Mouse (Mus musculus) embryo, embryonic 11 days (tissue): ENCODE measurements around the gene Kremen2.
A peak's percentile ranks its signal among the peaks of the same experiment; 100 is the strongest.

Experiments used
- DNase-seq: peaks from one replicate; pipeline ENCODE4 v3.0.0-alpha.2; 2015

Kremen2 gene

DNA sequence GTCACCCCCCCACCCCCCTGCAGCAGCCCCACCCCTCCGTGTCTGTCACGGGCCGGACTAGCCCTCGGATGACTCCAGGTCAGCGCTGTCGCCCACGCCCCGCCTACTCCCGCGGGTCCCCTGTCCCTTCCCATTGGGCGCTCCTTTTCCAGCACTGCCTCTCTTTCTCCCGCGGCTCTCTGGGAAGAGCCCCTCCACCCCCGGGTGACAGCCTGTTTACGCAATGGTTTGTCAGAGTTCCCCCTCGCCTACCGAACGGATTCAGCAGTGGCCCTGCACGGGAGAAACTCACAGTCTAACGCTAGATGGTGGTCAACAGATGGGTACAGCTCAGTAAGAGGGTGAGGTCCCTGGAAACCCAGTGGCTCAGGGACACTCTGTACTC lies 18.9 kb downstream of the Kremen2 start:
- DNase-seq, result peak; percentile 87

DNA sequence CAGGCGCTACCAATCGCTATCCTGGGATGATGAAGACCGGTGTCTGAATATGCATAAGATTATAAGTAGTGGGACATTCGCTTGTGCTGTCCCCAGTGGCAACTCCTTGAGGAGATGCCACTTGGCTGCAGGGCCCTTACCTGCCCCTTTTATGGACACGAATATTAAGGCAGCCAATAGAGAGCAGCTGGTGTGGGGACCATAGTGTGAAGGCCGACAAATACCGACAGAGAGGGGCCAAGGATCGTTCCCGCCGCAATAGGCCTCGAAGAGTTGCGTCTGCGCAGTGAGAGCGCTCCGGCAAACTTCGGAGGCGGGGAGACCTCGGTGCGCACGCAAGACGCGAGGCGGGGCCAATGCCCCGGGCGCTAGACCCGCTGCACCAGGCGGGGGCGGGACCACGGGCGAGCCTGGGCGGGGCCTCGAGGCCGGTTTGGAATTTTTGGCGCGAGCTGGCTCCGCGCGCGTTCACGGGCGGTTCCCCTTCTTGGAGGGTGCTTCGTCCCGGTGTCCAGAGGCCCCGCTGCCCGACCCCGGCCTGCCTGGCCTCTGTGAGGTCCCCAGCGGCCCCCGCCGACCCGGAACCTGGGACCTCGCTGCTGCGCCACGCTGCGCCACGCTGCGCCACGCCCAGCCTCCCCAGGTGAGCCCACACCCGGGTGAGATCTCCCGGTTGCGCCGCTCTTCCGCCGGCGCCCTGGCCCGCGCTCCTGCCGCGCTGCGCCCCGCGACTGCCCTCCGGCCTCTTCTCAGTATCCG lies 19.5 kb downstream of the Kremen2 start, which contains the start of gene Pkmyt1:
Pkmyt1 (plus strand) TSS at position 338 of the 759 bp plus-strand sequence.
- peak; percentile 99 for DNase-seq

DNA sequence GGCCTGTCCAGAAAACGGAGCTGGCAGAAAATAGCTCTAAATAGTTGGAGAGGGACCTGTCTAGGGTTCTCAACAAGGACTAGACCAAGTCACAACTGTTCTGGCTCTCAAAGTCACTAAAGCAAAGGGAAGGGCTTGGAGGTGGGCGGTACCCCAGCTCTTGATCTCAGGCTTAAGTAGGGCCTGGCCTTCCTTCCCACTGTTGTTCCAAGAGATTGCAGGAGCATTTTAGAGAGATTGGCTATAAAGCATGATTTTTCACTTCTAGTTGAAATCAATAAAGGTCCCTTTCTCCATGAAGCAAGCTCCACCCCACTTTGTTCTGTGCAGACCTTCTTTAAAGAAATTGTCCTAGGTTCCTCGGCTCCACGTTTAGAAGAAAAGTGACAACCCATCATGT lies 20.2 kb downstream of the Kremen2 start:
- DNase-seq, result no peak

DNA sequence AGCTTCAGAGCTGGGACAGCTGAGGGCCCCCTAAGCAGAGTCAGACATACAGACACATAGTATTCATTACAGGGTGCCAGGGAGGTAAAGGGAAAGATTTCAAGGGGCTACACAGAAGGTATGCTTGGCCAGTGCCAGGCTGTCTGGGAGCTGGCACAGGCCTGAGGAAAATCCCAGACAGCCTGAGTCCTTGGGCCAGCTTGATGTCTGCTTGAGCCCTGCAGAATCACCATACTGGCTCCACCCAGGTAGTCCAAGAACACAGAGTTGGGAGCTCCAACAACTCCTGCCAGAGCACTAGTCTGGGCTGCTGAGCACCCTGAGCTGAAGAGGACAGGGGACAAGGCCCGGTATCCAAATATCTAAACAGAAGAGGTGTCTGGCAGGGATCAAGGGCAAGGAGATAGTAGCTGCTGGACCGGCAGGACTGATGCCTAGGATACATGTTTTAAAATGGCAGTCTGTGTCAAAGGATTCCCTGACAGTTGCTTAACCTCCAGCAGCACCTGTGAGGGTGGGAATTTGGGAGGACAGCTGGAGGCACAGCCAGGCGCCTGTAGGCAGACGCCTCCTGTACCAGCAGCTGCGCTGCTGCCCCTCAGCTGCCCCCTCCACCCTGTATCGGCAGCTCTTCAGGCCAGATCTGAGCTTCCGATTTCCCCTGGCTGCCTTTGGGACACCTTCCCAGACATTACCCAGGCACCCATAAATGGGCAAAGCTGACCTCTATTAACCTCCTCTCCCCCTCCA lies 23.1 kb downstream of the Kremen2 start, which contains the start of gene 1520401A03Rik:
1520401A03Rik (minus strand) TSS at position 408 of the 750 bp plus-strand sequence.
- DNase-seq, result no peak

DNA sequence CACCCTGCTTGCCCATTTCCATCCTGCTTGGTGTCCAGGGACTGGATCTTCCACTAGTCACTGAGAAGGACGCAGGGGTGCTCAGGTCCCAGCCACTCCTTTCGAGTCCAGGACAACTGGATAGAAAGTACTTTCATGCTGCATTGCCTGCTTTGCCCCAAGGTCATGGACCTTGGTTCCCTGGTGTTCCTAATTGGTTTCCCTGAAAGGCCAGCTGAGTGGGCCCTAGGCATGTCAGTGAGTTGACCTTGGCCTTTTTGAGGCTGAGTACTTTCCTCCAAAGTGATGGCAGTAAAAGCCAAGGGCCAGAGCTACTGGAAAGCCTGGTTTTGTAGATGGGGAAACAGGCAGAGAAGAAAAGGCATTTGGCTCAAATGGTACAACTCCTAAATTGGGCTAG lies 23.7 kb downstream of the Kremen2 start:
- no peak for DNase-seq

DNA sequence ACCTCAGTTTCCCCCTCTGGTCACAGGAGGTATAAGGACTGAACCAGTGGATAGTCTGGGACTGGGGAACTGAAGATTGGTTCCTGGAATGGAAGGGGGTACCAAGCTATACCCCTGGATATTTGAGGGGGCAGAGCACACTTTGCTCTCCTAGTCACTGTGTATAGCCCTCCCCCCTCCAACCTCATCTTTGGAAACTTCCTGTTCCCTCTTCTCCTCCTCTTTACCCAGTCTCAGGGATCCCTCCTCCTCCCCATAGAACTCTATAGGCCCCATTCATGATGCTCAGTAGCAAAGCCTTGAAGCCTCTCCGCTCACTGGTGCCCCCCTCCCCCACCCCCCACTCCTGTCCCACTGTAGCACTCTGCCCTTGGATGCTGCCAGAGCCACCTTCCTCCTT lies 26.2 kb downstream of the Kremen2 start:
- no peak for DNase-seq

DNA sequence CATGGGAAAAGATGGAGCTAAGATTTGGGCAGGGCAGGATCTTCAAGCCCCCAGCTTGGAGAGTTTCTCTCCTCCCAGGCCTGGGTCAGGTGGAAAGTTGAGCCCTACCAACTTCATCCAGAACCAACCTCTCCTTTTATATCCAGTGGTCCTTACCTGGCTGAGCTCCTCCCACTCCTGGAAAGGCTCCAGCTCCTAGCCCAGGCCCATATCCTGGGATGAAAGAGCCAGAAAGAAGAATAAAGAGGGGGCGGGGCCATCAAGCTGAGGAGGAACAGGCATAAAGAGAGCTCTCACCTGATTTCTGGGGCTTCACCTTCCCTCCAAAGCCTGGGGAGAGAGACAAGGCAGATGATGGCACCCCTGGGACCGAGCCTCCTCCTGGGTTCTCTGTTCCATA lies 28.6 kb downstream of the Kremen2 start:
- no peak for DNase-seq

DNA sequence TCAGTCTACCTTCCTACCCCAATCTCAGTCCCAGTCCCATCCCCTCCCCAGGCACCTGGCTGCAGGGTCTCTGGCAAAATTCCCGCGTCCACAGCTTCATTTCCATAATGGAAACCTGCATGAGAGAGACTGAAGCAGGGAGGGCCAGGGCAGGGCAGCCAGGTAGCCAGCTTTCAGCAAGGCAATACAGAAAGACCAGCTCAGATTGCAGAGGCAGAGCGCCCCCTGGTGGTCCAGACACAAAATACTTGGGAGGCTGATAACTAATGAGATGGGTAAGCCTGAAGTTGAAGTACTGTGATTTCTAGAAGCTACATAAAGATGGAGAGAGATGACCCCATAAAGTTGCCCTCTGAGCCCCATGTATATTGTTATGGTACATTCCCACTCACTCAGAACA lies 39.4 kb downstream of the Kremen2 start:
- DNase-seq, result peak; percentile 81

DNA sequence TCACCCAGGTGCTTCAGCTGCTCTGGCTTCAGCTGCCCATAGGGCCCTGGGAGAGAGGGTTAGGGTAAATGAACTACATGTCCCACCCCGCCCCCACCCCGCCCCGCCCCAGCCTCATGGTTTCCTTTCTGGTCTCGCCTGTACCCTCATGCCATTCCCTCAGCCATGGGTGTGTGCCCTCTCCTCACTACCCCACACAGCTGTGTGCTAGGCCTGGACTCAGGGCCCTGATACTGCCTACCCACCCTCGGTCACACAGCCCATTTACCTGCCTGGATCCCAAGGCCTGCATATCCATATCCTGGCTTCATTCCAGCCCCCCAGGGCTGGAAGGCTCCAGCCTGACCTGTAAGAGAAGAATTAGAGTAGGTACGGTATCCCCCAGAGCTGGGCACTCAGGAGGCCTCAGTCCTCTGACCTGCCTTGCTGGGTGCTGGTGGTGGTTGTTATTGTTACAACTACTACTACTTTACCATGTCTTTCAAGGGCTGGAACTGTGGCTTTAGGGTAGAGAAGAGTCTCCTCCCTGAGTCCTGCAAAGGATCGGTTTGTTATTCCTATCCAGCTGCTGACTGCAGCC lies 40.0 kb downstream of the Kremen2 start:
- DNase-seq, result no peak

DNA sequence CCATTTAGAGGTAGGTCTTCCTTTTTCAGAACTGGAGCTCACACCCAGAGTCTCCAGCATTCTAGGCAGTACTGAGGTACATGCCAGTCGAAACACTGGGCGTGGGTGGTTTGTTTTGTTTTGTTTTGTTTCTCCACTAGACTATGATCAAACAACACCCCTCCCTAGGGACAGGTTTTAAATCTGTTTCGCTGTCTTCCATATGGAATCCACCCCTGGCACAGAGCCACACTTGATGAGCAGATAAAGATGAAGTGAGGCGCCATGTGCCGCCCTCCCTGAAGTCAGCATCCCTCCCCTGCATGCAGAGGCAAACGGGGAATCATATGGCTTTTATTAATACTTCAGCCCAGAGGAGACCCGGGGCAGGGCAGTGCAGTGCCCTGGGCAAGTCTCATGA lies 40.9 kb downstream of the Kremen2 start:
- peak; percentile 10 for DNase-seq

DNA sequence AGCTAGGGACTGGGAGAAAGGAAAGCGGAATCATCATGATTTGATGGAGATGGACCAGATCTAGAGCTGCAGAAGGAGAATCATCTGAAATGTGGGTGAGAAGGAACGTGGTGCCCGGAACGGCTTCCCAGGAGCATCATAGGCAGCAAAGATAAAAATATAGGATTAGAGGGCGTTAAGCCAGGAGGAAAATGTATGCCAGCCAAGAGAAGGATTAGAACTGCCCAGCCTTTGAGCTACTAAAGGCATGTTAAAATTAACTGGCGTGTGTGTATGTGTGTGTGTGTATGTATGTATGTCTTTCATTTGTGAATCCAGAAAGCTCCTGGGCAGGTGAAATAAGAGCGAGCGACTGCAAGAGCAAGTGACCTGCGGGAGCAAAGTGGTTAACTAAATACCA lies 42.3 kb downstream of the Kremen2 start:
- no peak for DNase-seq

DNA sequence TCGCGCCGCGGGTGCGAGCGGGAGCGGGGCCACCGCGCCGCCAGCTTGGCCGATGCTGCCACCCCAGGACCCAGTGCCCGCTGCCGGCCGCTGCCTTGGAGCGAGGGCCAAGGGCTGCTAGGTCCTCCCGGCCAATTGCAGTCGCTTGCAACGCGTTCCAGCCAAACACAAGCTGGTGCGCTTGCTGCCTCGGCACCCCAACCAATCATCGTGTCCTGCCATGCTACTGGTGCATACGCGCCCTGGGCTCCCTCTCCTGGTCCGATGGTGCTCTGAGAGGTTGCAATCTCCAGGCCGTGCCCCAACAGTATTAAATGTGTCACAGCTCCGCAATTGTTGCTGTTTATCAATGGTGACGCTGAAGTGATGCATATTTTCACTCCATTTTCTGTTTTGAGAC lies 45.6 kb downstream of the Kremen2 start:
- peak; percentile 92 for DNase-seq

DNA sequence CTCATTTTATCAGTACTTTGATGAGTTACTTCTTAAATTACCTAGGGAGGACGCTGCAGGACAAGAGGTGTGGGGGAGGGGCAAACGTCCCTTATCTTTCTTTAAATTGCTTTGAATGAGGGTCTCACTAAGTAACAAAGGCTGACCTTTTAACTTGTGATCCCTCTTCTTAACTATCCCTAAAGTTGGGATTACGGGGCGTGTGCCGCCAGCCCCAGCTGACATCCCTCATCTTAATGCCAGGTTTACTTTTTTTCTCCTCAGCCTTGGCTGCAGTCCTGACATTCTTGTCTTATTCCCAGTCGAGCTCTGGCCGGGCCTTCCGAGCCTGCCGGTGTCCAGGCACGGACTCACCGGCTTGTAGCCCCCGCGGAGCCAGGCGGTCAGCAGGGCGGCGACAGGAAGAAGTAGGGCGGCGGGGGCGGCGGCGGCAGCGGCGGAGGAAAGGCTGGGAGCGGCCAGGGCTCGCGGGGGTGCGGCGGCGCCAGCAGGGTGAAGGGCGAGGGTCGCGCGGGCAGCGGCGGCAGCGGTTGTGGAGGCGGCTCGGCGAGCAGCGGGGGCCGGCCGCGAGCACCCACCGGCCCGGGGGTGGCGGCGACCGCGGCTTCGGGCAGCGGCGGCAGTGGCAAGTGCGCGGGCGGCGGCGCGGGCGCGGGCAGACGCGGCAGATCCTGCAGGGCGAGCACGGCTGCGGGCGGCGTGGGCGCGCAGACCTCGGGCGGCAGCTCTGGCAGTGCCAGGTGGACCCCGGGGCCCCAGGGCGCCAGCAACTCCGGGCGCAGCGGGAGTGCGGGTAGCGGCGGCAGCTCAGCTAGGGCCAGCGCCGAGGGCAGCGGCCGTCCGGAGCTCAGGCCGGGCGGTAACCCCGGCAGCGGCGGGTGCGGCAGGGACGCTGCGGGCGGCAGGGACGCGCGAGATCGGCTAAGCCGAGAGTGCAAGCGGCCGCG lies 46.2 kb downstream of the Kremen2 start:
- peak; percentile 40 for DNase-seq

DNA sequence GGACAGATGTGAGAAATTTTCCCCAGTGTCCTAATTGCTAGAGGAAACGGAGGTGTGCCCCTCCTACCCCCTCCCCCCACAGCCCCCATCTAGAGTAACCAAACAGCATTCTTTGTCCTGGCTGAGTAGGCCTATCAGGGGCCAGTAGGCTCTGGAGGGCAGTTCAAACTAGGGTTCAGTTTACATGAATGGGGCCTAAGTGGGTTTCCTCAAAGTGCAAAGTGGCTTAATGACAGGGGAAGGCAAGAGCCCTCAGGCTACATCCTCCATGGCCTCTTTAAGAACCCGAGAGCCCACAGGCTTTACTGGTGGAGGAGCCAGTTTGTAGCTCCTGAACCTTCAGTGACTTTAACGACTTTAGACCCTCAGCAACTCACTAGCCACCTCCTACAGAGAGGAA lies 49.8 kb downstream of the Kremen2 start:
- peak; percentile 42 for DNase-seq

DNA sequence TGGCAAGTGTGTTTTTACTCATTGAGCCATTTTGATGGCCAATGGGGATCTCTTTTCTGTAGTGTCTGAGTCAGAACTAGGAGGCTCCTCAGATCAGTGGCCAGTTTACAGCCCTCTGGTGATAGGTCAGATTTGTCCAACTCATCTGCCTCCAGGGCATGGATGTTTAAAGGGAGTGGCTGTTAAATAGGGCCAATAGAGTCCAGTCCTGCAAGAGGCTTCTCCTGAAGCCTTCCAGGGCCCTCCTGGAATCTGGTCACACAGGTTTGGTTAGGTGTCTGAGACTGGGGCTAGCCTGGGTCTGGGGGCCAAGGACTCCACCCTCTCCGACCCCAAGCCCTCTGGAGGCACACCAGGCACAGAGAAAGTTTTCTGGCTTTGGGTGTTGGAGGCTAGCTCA lies 51.1 kb downstream of the Kremen2 start:
- DNase-seq, result no peak
